Mouse (Mus musculus) CD4-positive, CD25-positive, alpha-beta regulatory T cell, adult 2 months (primary cell): ENCODE results near the gene Anxa2.

Experiments
- DNase-seq: peaks from one replicate; pipeline ENCODE4 v3.0.0-alpha.2; 2012; ENCODE audit warnings: low read depth, low spot score

Anxa2 gene

DNA sequence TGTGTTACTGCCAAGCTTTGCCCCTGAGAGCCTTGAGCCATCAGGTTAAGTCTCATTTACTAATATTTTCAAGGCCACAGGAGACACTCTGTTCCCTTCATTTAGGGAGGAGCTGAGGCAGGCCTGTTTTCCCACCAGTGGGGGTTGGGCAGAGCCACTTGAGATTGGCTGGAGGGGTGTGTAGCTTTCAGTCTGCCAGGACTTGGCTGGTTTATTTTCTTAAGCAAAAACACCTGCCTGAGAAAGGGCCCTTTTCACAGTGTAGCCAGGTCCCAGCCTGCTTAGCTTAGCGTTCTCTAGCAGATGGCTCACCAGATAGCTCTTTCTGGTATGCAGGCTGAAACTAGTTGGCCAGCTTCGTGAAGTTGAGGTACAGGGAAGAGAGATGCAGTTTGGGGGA is 5.6 kb downstream of the Anxa2 start:
- DNase-seq = no peak

DNA sequence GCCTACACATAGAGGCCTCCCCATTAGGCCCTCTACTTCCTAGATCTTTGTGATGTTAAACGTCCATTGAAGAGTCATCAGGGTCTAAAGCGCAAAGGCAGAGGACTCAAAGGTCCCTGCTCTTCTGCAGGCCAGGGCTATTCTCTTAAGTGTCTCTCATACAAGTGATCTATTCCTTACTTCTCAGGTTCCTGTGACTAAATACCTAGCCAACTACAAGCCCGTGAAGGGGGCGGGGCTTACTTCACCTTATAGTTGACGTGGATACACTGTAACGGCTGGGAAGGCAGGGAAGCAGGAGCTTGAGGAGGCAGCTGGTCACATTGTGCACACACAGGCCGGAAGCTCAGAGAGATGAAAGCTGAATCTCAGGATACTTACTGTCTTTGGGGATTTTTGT is 6.5 kb downstream of the Anxa2 start:
- no peak for DNase-seq

DNA sequence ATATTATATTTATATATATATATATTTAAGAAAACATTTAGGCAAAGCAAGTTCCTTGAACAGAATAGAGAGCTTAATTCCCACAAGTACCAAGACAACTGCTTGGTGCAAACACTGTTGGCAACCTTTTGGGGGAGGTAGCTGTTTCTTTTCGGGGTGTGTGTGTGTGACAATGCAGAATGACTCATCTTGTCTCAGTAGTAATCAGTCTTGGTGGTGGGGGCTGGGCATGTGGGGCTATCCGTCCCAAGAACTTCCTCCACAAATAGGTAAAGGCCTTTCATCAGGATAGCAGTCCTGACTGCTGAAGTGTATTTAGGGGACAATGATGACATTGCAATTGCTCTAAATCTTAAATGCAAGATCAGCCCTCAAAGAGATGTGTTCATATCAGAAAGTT is 9.6 kb downstream of the Anxa2 start:
- no peak for DNase-seq

DNA sequence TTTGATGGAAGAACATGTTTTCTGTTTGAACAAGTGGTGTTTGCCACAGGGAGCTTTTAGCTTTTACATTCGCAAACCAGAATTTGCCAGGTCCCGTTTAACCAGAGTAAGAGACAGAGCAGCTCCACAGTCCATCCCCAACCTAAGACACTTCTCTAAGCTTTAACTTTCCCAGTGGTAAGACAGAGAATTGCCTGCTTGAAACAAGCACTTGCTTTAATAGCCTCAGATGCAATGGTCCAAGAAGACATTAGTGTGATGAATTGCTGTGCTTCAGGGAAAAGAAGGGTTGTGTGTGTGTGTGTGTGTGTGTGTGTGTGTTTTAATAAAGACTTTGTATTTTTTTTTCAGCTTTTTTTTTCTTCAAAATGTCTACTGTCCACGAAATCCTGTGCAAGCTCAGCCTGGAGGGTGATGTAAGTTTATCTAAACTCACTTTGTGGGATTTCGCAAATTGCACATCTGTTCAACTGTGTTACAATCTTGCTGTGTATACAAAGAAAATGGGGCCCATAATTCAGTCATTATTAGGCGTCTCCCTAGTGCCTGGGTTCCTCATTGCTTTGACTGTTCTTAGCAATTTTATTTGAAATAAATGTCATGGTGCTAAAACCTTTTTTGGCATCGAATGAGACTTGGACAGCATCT is 10.8 kb downstream of the Anxa2 start:
- no peak for DNase-seq

DNA sequence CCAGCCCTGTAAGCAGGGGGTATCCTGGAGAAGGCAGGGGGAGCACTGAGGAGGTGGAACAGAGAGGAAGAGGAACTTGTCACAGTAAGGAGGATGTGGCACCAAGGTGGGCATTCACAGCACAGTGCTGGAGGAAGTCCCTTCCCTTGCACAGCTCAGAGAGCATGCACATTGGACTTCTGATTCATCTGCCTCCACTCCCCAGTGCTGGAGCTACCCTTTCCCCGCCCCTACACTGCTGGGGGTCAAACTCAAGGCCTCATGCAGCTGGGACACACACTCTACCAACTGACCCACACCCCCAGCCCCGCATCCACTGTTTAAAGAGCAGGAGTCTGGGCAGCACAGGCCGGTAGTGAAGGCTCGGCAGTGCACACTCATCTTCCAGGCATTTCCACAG is 12.7 kb downstream of the Anxa2 start:
- no peak for DNase-seq

DNA sequence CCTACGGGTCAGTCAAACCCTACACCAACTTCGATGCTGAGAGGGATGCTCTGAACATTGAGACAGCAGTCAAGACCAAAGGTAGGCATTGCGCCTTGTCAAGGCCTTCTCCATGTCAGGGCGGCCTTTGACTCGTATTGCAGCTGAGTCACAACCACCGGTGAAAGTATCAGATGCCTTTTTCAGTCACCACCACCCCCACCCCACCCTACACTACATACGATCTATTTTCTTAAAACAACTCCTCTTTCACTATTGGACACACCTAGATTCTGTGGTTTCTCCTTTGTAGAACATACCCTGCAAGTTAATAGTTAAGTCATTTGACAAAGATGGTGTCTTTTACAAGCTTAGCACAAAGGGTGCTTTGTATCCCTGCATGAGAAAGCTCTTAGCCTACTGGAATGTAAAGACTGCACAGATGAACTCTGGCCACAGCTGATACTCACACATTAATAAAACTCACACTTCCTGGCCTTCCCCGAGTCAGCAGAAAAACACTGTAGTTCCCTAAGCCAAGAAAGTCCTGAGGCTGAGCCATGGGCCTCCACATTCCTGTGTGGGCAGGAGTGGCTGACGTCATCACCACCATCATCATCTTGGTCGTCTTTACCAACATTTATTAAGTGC is 14.0 kb downstream of the Anxa2 start:
- DNase-seq = no peak

DNA sequence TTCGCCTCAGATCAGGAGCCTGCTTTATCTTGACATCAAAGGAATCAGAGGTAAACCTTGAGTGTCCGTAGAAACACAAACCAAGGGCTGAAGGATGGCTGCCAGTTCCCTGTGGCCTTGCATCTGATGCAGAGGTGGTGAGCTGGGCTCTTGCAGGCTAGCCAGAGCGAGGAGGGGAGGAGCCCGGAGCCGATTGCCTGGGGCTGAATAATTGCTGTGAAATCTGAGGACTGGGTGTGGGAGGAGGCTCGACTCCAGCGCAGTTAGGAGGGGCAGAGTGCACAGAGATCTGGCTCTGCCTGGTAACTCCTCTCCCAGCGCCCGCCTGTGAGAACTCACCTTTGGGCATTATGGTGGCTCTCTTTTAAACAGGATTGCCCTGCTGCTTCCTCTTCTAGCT is 15.6 kb downstream of the Anxa2 start:
- no peak for DNase-seq

DNA sequence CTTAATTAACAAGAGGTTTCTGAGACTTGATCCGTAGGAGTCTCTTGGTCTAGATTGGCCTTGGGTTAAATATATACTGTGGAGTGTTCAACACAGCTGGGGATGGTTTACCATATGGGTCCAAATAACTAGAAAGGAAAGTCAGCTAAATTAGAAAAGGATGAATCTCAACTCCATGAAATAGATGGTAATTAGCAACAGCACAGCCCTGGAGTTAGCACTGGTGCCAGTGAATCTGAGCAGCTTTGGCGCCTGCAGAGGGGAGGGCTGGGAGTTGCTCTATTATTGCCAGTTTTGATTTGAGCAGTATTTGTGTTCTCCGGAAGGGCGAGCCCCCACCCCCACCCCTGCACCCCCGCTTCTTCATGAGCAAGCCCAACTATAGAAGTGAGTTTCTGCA is 16.9 kb downstream of the Anxa2 start:
- no peak for DNase-seq

DNA sequence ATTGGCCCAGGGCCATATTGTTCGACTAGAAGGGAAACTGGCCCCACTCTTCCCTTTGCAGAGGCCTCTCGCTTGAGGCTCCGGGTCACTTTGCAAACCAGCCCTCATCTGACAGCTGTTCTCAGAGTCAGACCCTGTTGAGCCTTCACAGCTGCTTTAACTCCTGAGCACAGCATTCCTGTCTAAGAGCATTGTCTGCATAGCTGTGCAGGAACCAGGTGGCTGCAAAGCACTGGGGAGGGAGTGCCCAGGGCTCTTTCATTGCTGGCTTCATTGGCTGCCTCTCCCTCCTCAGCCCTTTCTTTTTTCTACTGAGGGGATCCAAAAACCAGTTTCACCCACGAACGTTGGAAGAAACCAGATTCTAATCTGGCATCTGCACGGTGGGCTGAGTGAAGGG is 17.5 kb downstream of the Anxa2 start:
- DNase-seq = no peak

DNA sequence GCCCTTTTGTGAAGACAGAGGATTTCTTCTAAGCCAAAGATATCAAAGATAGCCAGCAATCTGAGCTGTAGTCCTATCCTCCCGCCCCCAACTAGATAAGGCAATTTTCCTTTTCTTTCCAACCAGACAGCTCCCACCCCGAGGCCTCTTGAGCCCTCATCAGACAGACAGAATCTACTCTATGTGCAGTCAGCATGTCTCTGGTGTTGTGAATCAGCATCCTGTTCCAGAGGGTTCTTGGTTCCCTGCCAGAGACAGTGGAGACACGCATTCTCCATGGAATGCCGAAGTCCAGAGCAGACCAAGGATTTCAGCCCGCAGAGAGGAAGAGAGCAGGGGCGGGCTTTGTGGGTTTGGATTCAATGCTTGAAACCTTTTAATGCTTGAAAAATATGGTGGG is 19.3 kb downstream of the Anxa2 start:
- no peak for DNase-seq

DNA sequence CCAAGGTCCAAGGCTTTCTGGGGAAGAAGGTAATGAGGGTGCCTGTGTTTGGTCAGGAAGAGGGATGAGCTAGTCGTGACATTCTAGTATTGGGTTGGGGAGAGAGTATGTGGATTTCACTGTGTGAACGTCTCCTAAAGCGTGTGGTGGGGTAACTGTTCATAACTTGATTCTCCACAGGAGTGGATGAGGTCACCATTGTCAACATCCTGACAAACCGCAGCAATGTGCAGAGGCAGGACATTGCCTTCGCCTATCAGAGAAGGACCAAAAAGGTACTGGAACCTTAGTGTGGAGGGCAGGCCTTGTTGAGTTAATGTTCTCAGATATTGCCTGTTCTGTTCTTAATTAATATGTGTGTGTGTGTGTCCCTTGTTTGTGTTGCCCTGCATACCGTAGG is 22.5 kb downstream of the Anxa2 start:
- no peak for DNase-seq

DNA sequence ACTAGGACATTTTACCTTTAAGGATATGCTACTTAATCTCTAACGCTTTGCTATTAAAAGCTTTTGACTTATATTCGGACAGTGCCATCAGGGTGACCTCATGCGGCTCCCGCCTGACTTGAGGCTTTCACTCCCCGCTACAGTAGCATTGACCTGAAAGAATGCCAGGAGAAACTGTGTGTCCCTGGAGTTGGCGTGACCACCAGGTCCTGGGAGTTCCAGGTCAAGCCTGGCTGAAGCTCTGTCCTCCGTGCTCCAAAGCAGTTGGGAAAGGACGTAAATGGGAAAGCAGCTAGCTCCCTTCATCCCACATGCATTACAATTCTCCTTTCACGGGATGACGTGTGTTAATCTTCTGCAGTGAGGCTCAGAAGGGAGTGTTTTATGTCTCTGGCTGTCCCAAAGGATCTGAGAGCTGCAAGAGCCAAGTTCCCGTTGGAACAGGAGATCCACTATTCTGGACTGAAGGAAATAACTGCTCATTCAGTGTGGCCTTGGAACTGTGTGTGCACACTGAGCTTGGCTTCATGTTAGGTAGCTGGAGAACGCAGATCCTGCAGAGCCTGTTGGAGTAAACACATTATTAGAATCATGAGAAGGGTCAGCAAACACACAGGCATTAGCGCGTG is 23.9 kb downstream of the Anxa2 start:
- DNase-seq = no peak

DNA sequence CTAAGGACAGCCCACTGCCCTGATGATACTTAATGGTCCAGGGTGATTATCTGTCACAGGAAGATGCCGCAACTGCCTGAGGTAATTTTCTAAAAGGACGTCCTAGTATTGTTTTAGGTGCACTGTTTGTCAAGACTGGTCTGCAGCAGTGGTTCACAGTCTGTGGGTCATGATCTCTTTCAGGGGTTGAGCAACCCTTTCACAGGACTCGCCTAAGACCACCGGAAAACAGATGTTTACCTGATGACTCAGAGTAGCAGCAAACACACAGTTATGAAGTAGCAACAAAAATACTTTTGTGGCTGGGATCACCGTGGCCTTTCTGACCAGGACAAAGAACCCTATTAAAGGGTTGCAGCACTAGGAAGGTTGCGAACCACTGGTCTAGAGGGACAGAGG is 24.4 kb downstream of the Anxa2 start:
- no peak for DNase-seq

DNA sequence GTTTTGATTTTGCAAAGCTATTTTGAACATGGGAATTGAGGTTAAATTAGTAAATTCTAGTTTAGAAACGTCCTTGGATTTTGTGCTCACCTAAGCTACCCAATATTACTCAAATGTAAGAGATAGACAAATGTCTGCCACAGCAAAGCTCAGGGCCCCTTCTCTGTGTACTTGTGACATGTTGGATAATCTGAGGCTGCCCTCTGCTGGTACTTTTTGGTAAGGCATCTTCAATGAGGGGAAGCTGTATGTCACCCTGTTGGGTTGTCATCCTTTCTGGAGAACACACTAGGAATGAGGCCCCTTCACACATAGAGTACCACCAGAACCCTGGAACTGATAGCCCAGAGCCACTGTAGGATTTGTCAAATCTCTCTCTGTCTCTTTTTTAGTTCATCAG is 26.9 kb downstream of the Anxa2 start:
- peak; percentile 89 for DNase-seq

DNA sequence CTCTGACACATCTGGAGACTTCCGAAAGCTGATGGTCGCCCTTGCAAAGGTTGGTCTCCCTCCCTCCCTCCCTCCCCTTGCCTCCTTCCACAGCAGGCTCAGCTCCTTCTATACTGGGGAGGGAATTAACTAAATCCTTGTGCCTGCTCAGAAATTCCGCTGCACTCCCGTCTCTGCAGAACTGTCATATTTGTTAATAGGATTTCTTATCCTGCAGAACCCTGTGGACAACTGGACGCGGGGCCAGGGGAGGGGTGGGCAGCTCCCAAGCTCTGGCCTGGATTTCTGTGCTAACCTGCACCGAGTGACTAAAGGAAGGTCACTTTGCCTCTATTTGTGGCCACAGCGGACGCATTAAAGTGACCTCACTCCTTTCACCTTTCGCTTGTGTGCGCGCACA is 30.4 kb downstream of the Anxa2 start:
- DNase-seq = no peak

DNA sequence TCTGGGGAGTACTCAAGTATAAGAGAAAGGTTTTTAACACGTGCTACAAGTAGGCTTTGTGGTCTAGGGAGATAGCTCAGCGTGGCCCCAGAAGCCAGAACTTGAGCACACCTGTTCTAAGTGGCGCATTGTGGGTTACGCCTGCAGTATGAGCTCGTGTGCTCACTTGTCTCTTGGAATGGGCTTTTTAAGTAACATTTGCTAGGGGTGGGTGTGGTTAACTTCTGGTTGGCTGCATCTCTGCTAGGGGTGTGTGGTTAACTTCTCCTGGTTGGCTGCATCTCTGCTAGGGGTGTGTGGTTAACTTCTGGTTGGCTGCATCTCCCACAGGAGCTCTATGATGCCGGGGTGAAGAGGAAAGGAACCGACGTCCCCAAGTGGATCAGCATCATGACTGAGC is 32.7 kb downstream of the Anxa2 start:
- DNase-seq = no peak

DNA sequence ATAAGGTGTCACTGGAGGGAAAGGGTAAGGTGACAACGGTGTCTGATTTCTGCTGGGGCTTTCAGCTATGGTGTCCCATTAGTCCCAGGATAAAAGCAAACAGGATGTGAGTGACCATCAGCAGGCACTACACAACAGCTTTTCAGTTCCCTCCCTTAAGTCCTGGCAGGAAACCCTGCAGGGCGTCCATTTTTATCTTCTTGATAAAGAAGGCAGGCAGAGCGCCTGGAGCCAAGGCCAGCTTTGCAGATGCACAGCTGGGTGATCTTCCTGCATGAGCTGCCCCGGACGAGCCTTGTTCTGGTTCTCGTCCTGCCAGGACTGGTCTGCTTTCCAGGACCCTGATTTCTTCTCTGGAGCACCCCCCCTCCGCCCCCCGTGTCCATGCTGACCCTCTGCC is 35.1 kb downstream of the Anxa2 start:
- no peak for DNase-seq

DNA sequence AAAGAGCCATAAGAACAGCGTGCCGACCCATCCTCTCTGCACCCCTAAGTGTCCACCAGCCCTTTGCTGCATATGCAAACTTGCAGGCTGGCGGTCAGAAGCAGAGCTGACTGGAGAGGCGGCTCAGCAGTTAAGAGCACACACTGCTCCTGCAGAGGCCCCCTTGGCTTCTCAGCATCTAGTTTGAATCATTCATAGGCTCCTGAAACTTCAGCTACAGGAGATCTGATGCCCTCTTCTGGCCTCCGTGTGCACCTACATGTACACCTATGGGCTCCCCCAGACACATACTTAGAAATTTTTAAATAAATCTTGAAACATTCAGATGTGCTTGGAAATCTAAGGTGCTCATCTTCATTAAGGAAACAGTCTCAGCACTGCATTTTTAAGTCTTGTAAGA is 35.6 kb downstream of the Anxa2 start:
- no peak for DNase-seq

DNA sequence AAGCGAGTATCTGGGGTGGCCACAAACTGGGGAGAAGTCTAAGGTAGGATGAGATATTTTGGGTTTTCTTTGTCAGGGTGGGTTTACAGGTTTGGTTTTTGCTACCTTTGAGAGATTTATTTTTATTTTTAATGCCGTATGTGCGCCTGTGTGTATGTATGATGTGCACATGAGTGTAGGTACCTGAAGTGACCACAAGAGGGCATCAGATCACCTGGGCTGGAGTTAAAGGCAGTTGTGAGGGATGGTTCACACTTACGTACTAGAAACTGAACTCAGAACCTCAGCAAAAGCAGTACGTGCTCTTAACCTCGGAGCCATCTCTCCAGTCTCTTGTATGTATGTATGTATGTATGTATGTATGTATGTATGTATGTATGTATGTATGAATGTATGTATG is 39.4 kb downstream of the Anxa2 start:
- DNase-seq = no peak

DNA sequence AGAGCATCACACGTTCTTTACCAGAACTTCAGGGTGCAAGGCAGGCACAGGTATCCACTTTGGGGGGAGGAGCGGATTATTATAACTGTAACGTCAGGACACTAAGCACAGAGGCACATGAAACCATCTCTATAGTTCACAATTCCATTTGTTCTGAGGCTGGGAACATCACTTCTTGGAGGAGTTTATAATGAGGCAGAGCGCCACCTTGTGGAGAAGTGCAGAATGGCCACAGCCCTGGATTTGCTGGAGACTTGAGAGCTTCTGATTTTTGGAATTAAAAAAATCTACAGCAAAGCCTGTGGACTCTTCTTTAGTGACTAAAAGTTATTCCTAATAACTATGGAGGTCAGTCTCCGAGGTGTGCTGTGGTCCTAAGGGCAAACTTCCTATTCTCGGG is 49.1 kb downstream of the Anxa2 start:
- peak; percentile 74 for DNase-seq

DNA sequence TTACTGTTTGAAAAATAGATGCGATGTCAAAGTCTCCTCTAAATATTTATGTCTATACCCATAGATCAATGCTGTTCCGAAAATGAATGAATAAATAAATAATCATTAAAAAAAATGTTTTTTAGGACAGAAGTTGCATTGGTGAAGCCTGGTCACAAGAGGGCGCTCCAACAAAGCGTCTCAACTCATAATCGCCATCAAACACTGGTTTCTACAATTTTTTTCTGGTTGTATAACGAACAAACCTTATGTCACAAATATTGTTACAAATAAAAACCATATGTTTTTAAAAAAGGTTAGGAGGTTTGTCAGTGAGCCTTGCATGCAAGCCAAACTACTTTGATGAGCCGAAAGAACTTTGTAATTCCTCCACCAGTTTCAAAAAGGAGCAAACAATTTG is 52.2 kb downstream of the Anxa2 start:
- DNase-seq = peak; percentile 75

DNA sequence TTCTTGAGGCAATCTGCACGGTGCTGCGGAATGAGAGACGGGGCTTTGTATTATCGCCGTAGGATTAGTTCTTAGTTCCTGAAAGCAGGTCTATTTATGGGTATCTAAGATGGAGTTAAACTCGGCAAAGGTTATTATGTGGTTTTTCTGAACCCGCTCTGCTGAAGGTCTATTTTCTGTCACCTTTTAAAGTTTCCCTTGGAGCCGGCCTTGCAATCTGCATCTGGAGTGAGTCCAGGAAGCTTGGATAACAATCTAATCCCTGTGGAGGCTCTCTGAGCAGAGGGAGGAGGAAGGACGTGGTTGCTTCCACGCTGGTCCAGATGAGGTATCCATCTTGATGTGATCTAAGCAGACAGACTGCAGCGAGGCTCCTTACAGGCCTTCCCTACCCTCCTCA is 53.8 kb downstream of the Anxa2 start:
- DNase-seq = no peak

DNA sequence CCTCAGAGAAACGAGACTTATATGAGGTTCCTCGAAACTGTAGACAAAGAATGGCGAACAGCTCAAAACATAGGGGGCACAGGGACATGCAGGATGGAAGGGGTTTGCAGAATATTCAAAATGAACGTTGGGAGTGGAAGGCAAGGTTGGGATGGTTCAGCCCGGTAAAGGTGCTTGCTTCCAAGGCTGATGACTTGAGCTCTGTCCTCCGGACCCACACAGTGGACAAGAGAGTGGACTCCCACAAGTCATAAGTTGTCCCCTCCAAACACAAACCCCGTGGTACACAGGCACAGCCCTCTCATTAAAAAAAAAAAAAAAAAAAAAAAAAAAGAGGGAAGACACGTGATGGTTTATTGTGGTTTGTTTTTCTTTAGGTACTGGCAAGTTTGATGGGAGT is 54.6 kb downstream of the Anxa2 start:
- no peak for DNase-seq
